Mouse (Mus musculus) neural tube, embryonic 14.5 days (tissue): ENCODE measurements at regions not wholly inside any gene's neighbourhood (a gene's known extent, or its start where the extent isn't known, plus 50 kb on each side); places are given as distances from the start of the nearest gene placed in this dataset.
"Not testable (repeated sequence)": the region's sequence is repeated elsewhere in the genome, so short reads cannot be mapped to it uniquely, and the experiment has no call there.

Source experiments
- ATAC-seq: fragments of 200-750 bp; cut with Nextera tagmentation; 2 replicates; pipeline ENCODE4 v1.8.0; 2017; ENCODE audit warnings: low read depth, mild to moderate bottlenecking, moderate TSS enrichment, moderate library complexity
- H3K27ac ChIP-seq: fragments of 300-500 bp; sonication (generic); 2 replicates; pipeline ENCODE4 v1.5.1; 2014; ENCODE audit warnings: low read depth, mild to moderate bottlenecking, control low read depth, low read length, moderate library complexity, mixed read lengths
- H3K27me3 ChIP-seq: fragments of 300-500 bp; sonication (generic); 2 replicates; pipeline ENCODE4 v1.6.1; 2014; ENCODE audit warnings: low read length; ENCODE audit not compliant: control insufficient read depth, insufficient read depth
- H3K36me3 ChIP-seq: fragments of 300-500 bp; sonication (generic); 2 replicates; pipeline ENCODE4 v1.6.1; 2014; ENCODE audit warnings: low read length, mixed read lengths; ENCODE audit not compliant: control insufficient read depth, insufficient read depth
- H3K4me1 ChIP-seq: fragments of 300-500 bp; sonication (generic); 2 replicates; pipeline ENCODE4 v1.6.1; 2014; ENCODE audit warnings: low read length; ENCODE audit not compliant: control insufficient read depth, insufficient read depth
- H3K4me2 ChIP-seq: fragments of 300-500 bp; sonication (generic); 2 replicates; pipeline ENCODE4 v1.6.1; 2014; ENCODE audit warnings: mild to moderate bottlenecking, low read depth, low read length, control low read depth
- H3K4me3 ChIP-seq: fragments of 300-500 bp; sonication (generic); 2 replicates; pipeline ENCODE4 v1.5.1; 2014; ENCODE audit warnings: low read depth, low read length, control low read depth, mixed read lengths
- H3K9ac ChIP-seq: fragments of 300-500 bp; sonication (generic); replicated peaks from 2 replicates; pipeline ENCODE4 v1.6.1; 2014; ENCODE audit warnings: low read depth, mild to moderate bottlenecking, control low read depth, low read length, mixed read lengths
- H3K9me3 ChIP-seq: fragments of 300-500 bp; sonication (generic); 2 replicates; pipeline ENCODE4 v1.6.1; 2016; ENCODE audit warnings: low read length; ENCODE audit not compliant: control insufficient read depth
- WGBS: fragments of 180-500 bp; shearing (Covaris S2); extraction: QIAGEN DNeasy Blood & Tissue Kit; methylation state at CpG from one replicate; pipeline ENCODE4 v1.1.7; 2014; 5-methylcytosine and 5-hydroxymethylcytosine counted together

DNA sequence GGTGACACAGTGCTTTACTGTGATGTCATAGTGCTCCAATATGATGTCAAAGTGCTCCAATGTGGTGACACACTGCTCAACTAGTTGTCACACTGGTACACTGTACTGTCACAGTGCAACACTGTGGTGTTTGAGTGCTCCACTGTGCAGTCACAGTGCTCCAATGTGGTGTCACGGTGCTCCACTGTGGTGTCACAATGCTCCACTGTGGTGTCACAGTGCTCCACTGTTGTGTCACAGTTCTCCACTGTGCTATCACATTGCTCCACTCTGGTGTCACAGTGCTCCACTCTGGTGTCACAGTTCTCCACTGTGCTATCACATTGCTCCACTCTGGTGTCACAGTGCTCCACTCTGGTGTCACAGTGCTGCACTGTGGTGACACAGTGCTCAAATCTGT is 87.9 kb upstream of the Scaf8 start:
- WGBS = 67% methylated on average over 1 of the region's 1 CpGs
- H3K9ac ChIP-seq, H3K36me3 ChIP-seq, H3K4me1 ChIP-seq, H3K27ac ChIP-seq, H3K9me3 ChIP-seq, H3K4me2 ChIP-seq, H3K27me3 ChIP-seq, H3K4me3 ChIP-seq: not testable (repeated sequence)
- ATAC-seq = 0 out of 2 replicates have a peak, but pooled peaks have one; percentile 54

DNA sequence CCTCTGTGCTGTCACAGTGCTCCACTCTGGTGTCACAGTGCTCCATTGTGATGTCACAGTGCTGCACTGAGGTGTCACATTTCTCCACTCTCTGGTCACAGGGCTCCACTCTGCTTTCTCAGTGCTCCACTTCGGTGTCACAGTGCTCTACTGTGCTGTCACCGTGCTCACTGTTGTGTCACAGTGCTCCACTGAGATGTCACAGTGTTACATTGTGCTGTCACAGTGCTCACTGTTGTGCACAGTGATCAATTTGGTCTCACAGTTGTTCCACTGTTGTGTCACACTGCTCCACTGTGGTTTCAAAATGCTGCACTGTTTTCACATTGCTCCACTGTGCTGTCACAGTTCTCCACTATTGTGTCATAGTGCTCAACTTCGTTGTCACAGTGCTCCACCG is 87.4 kb upstream of the Scaf8 start:
- Histone ChIP-seq H3K9ac (no peak overlapping the region), H3K4me1 (no peaks in the 10 kb centered on the region), H3K36me3 (no peaks in the 10 kb centered on the region), H3K4me3 (no peak overlapping the region), H3K4me2 (no peak overlapping the region), H3K27ac (no peak overlapping the region), H3K27me3 (no peaks in the 10 kb centered on the region), H3K9me3 (peaks cover 10% of the 10 kb centered on the region; the same call in 1 of the 2 replicates)
- no peak for ATAC-seq
- 76% methylated on average over 4 of the region's 4 CpGs for WGBS

DNA sequence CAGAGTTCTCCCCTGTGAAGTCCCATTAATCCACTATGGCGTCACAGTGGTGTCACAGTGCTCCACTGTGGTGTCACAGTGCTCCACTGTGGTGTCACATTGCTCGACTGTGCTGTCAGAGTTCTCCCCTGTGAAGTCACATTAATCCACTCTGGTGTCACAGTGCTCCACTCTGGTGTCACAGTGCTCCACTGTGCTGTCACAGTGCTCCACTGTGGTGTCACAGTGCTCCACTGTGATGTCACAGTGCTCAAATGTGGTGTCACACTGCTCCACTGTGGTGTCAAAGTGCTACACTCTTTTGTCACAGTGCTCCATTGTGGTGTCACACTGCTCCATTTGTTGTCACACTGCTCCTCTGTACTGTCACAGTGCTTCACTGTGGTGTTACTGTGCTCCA is 85.0 kb upstream of the Scaf8 start:
- not testable (repeated sequence) for H3K27me3 ChIP-seq, H3K9ac ChIP-seq, H3K4me2 ChIP-seq, H3K27ac ChIP-seq, H3K36me3 ChIP-seq, H3K9me3 ChIP-seq, H3K4me1 ChIP-seq, H3K4me3 ChIP-seq
- 77% methylated on average over 2 of the region's 2 CpGs for WGBS
- ATAC-seq = peak; percentile 75; the same call in 1 of the 2 replicates

DNA sequence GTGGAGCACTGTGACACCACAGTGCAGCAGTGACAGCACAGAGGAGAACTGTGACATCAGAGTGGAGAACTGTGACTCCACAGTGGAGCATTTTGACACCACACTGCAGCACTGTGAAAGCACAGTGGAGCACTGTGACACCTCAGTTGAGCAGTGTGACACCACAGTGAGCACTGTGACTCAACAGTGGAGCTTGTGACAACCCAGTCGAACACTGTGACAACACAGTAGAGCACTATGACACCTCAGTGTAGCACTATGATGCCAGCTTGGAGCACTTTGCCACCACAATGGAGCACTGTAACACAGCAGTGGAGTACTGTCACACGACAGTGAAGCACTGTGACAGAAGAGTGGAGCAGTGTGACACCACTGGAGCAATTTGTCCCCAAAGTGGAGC is 79.7 kb upstream of the Scaf8 start:
- ATAC-seq = no peak
- WGBS = 58% methylated on average over 2 of the region's 2 CpGs
- Histone ChIP-seq H3K4me2 (no peak overlapping the region), H3K4me1 (no peaks in the 10 kb centered on the region), H3K9ac (no peak overlapping the region), H3K4me3 (no peak overlapping the region), H3K9me3 (peaks cover 10% of the 10 kb centered on the region; the same call in 1 of the 2 replicates), H3K27ac (no peak overlapping the region), H3K27me3 (no peaks in the 10 kb centered on the region), H3K36me3 (no peaks in the 10 kb centered on the region)

DNA sequence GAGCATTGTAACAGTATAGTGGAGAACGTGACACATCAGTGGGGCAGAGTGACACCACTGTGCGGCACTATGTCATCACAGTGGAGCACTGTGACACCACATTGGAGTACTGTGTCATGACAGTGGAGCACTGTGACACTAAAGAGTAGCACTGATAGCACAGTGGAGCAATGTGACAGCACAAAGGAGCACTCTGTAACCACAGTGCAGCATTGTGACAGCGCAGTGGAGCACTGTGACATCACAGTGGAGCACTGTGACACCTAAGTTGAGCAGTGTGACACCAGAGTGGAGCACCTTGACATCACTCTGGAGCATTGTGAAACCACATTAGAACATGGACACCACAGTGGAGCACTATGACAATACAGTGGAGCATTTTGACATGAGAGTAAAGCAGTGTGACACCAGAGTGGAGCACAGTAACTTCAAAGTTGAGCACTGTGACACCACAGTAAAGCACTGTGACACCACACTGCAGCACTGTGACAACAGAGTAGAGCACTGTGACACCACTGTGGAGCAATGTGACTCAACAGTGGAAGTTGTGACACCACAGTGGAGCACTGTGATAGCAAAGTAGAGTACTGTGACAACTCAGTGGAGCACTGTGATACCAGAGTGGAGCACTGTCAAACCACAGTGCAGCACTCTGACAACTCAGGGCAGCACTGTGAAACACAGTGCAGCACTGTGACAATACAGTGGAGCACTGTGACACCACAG is 77.5 kb upstream of the Scaf8 start:
- Histone ChIP-seq H3K27ac (no peak overlapping the region), H3K4me2 (no peak overlapping the region), H3K4me1 (no peaks in the 10 kb centered on the region), H3K9ac (no peak overlapping the region), H3K9me3 (peaks cover 6% of the 10 kb centered on the region; the same call in 1 of the 2 replicates), H3K4me3 (no peak overlapping the region), H3K27me3 (no peaks in the 10 kb centered on the region), H3K36me3 (no peaks in the 10 kb centered on the region)
- no peak for ATAC-seq
- 44% methylated on average over 3 of the region's 3 CpGs for WGBS

DNA sequence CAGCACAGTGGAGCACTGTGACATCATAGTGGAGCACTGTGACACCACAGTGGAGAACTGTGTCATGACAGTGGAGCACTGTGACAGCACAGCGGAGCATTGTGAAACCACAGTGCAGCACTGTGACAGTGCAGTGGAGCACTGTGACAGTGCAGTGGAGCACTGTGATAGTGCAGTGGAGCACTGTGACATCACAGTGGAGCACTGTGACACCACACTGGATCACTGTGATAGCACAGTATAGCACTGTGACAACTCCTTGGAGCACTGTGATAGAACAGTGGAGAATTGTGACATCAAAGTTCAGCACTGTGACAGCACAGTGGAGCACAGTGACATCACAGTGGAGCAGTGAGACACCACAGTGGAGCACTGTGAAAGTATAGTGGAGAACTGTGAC is 76.7 kb upstream of the Scaf8 start:
- 79% methylated on average over 1 of the region's 1 CpGs for WGBS
- ATAC-seq = no peak
- H3K27me3 ChIP-seq = no peaks in the 10 kb centered on the region

DNA sequence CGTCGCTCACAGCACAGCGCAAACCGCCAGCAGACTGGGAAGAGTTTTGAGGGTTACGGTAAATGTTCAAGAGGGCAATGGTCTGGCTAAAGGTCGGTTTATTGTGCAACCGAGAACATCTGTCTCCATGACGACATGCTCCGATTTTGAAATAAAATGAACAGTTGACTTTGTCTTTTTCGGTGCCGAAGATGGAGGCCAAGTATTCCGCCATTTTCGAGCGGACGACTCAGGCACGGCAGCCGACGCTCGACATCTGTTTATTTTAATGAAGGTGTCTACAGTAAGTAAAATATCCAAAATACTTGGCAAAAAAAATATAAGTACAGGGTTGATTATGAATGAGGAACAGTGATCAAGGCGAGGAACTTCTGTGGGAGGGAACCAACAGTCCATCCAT is 70.3 kb upstream of the Scaf8 start:
- H3K27ac ChIP-seq, H3K9me3 ChIP-seq, H3K4me1 ChIP-seq, H3K9ac ChIP-seq, H3K4me3 ChIP-seq, ATAC-seq, H3K27me3 ChIP-seq, H3K4me2 ChIP-seq, H3K36me3 ChIP-seq: not testable (repeated sequence)
- 86% methylated on average over 20 of the region's 20 CpGs for WGBS

More for the DNA sequence above, 76.7 kb upstream of the Scaf8 start:
- Histone ChIP-seq H3K36me3 (no peaks in the 10 kb centered on the region), H3K4me2 (no peak overlapping the region), H3K4me3 (no peak overlapping the region), H3K27ac (no peak overlapping the region), H3K9ac (no peak overlapping the region), H3K4me1 (no peaks in the 10 kb centered on the region), H3K9me3 (peaks cover 5% of the 10 kb centered on the region; the same call in 1 of the 2 replicates)

DNA sequence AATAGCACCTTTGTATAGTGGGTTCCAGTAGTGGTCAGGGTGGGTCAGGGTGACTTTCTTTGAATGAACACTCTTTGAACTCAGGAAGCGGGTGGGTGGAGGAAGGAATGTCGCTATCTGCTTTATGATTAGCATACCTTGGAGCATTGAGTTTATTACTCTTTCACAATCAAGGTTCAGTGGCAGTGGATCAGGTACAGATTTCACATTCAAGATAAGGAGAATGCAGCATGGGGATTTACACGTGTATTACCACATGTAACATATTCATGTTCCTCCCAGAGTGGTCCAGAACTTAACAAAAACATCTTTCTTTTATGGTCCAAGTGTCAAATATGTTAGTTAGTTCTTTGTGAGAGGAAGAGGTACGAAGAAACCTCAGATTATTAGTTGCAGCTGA is 60.9 kb upstream of the Scaf8 start:
- not testable (repeated sequence) for ATAC-seq, H3K27me3 ChIP-seq, H3K9ac ChIP-seq, H3K4me2 ChIP-seq, H3K36me3 ChIP-seq, H3K4me1 ChIP-seq, H3K4me3 ChIP-seq, H3K27ac ChIP-seq, H3K9me3 ChIP-seq
- WGBS = 91% methylated on average over 4 of the region's 4 CpGs

DNA sequence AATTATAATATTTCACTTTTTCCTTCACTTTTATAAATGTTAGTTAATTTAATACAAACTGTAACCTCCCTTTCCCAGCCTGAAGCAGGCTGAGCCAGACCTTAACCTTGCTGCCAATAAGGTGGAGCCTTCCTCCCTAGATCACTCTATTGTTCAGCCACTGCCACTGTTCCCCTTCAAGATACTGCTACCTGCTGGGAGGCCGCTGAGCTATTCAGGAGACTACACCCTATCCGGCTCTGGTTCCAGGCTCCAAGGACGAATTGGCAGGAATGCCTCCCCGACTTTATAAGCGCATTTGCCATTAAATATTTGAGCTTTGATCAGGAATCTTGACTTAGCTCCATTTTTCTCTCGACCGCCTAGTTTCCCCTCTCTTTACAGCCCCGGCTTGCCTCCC is 59.9 kb upstream of the Scaf8 start:
- not testable (repeated sequence) for ATAC-seq, H3K27ac ChIP-seq, H3K9me3 ChIP-seq, H3K4me3 ChIP-seq, H3K36me3 ChIP-seq, H3K9ac ChIP-seq, H3K4me2 ChIP-seq, H3K4me1 ChIP-seq, H3K27me3 ChIP-seq
- 36% methylated on average over 8 of the region's 8 CpGs for WGBS
